Mouse (Mus musculus): ENCODE results near the gene Gm49388. TPM values are rescaled to one million over a fixed set of nuclear protein-coding genes. Genes with fewer than 3 reads are reported as not detected.
A peak's percentile ranks its signal among the peaks of the same experiment; 100 is the strongest.

The Gm49388 gene
- polyA plus RNA-seq, 1 experiment, result 1.4 TPM

GRCm38 (mm10) chr7:127797076-127797845, 11.9 kb downstream of the Gm49388 start:
- no peak overlapping the region for H3K4me3 ChIP-seq
- no peak for TF ChIP-seq SRF (IDR thresholded peaks at IDR 0.05; ENCODE audit: control insufficient read depth, insufficient read length, low read depth)
- TF ChIP-seq POLR2A (IDR thresholded peaks at IDR 0.05; ENCODE audit: insufficient read length, low read depth), result no peak
- no peaks in the 10 kb centered on the region for H3K79me2 ChIP-seq (ENCODE audit: control insufficient read depth, insufficient read depth)
- no peak overlapping the region for H3ac ChIP-seq (ENCODE audit: control insufficient read depth, insufficient read length)
- no peak overlapping the region for H3K4me2 ChIP-seq (ENCODE audit: low read depth)
- H3K36me3 ChIP-seq (ENCODE audit: control insufficient read depth, insufficient read depth), result peaks cover 29% of the 10 kb centered on the region
- H3K27me3 ChIP-seq (ENCODE audit: control insufficient read depth, insufficient read depth, insufficient read length), result no peaks in the 10 kb centered on the region

GRCm38 (mm10) chr7:127798591-127798990, 13.2 kb downstream of the Gm49388 start:
- no peaks in the 10 kb centered on the region for H3K79me2 ChIP-seq (ENCODE audit: control insufficient read depth, insufficient read depth)
- peaks cover 16% of the 10 kb centered on the region for H3K36me3 ChIP-seq (ENCODE audit: control insufficient read depth, insufficient read depth)
- TF ChIP-seq CEBPB (IDR thresholded peaks at IDR 0.05; ENCODE audit: insufficient read depth, poor library complexity, severe bottlenecking), result no peak

GRCm38 (mm10) chr7:127799211-127799610, 13.8 kb downstream of the Gm49388 start:
- Histone ChIP-seq H3K79me2 (ENCODE audit: control insufficient read depth, insufficient read depth) (no peaks in the 10 kb centered on the region), H3K36me3 (ENCODE audit: control insufficient read depth, insufficient read depth) (peaks cover 16% of the 10 kb centered on the region), H3K27me3 (ENCODE audit: control insufficient read depth, insufficient read depth, insufficient read length) (no peaks in the 10 kb centered on the region), H3K4me2 (ENCODE audit: low read depth) (no peak overlapping the region), H3ac (ENCODE audit: control insufficient read depth, insufficient read length) (no peak overlapping the region), H3K4me3 (no peak overlapping the region)
- TF ChIP-seq MYOG (IDR thresholded peaks at IDR 0.05; ENCODE audit: control insufficient read depth in 1 of 3, insufficient read depth in 1 of 3, insufficient read length in 2 of 3, low read depth in 2 of 3) (no peak), REST (IDR thresholded peaks at IDR 0.05; ENCODE audit: insufficient read depth, insufficient read length) (no peak), TCF3 (IDR thresholded peaks at IDR 0.05; ENCODE audit: insufficient read length, low read depth) (no peak), MYOD1 (IDR thresholded peaks at IDR 0.05; ENCODE audit: control insufficient read depth in 1 of 3, insufficient read length in 2 of 3, low read depth in 2 of 3) (no peak), TCF12 (IDR thresholded peaks at IDR 0.05; ENCODE audit: insufficient read depth, poor library complexity, severe bottlenecking) (no peak), USF1 (IDR thresholded peaks at IDR 0.05; ENCODE audit: low read depth) (no peak), POLR2AphosphoS2 (IDR thresholded peaks at IDR 0.05; ENCODE audit: insufficient read length, low read depth) (no peak), POLR2A (IDR thresholded peaks at IDR 0.05; ENCODE audit: insufficient read length, low read depth) (no peak), E2F4 (IDR thresholded peaks at IDR 0.05; ENCODE audit: insufficient read depth) (no peak), CEBPB (IDR thresholded peaks at IDR 0.05; ENCODE audit: insufficient read depth, poor library complexity, severe bottlenecking) (no peak), MAX (IDR thresholded peaks at IDR 0.05; ENCODE audit: low read depth) (no peak), SRF (IDR thresholded peaks at IDR 0.05; ENCODE audit: control insufficient read depth, insufficient read length, low read depth) (no peak)

More at GRCm38 (mm10) chr7:127798591-127798990, 13.2 kb downstream of the Gm49388 start:
- no peaks in the 10 kb centered on the region for H3K27me3 ChIP-seq (ENCODE audit: control insufficient read depth, insufficient read depth, insufficient read length)
- H3K4me3 ChIP-seq, result no peak overlapping the region
- H3K4me2 ChIP-seq (ENCODE audit: low read depth), result no peak overlapping the region
- H3ac ChIP-seq (ENCODE audit: control insufficient read depth, insufficient read length), result no peak overlapping the region

- H3K79me2 ChIP-seq (ENCODE audit: control insufficient read depth, insufficient read depth), result no peaks in the 10 kb centered on the region
- no peak overlapping the region for H3K4me3 ChIP-seq
- no peak overlapping the region for H3ac ChIP-seq (ENCODE audit: control insufficient read depth, insufficient read length)
- H3K4me2 ChIP-seq (ENCODE audit: low read depth), result no peak overlapping the region
- TF ChIP-seq REST (IDR thresholded peaks at IDR 0.05; ENCODE audit: insufficient read depth, insufficient read length) (no peak), SRF (IDR thresholded peaks at IDR 0.05; ENCODE audit: control insufficient read depth, insufficient read length, low read depth) (no peak), TCF3 (IDR thresholded peaks at IDR 0.05; ENCODE audit: insufficient read length, low read depth) (no peak), E2F4 (IDR thresholded peaks at IDR 0.05; ENCODE audit: insufficient read depth) (no peak)
- peaks cover 14% of the 10 kb centered on the region for H3K36me3 ChIP-seq (ENCODE audit: control insufficient read depth, insufficient read depth)
- H3K27me3 ChIP-seq (ENCODE audit: control insufficient read depth, insufficient read depth, insufficient read length), result no peaks in the 10 kb centered on the region
Observed at GRCm38 (mm10) chr7:127799738-127800137, 14.3 kb downstream of the Gm49388 start.

DNA sequence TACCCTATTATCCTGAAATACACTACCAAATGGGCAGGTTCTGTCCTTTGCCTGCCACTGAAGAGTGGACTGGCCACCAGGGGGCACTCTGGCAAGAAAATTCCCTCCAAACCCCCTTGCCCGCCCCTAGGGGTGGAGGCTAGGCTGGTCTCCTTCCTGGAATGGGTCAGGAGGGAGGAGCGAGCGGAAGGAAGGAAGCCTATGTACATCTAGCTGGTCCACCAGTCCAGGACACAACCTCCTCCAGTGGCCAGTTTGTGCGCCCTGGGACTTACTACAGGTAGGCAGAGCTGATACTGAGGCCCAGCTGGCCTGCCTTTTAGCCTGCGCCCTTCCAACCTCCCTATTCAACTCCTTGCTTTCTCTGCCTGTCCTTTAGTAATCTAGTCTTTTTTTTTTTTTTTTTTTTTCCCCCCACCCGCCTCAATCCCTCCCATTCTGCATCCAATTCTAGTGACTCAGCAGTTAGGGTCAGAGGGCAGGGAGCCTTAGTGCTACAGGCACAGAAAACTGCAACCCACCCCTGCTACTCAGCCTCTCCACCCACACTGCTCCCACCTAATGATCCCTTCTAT, 15.1 kb downstream of the Gm49388 start, which contains the start of gene Hsd3b7:
Hsd3b7 (plus strand) TSS at position 170 of the 575 bp plus-strand sequence.
- TF ChIP-seq POLR2AphosphoS2 (IDR thresholded peaks at IDR 0.05; ENCODE audit: insufficient read length, low read depth) (peak; percentile 95), USF1 (IDR thresholded peaks at IDR 0.05; ENCODE audit: low read depth) (no peak), POLR2A (IDR thresholded peaks at IDR 0.05; ENCODE audit: insufficient read length, low read depth) (peak; percentile 70)
- Histone ChIP-seq H3K36me3 (ENCODE audit: control insufficient read depth, insufficient read depth) (peaks cover 10% of the 10 kb centered on the region), H3K27me3 (ENCODE audit: control insufficient read depth, insufficient read depth, insufficient read length) (no peaks in the 10 kb centered on the region), H3ac (ENCODE audit: control insufficient read depth, insufficient read length) (no peak within 1 kb of the TSS), H3K4me3 (no peak within 1 kb of the TSS), H3K4me2 (ENCODE audit: low read depth) (peak within 1 kb of the TSS; percentile 74), H3K79me2 (ENCODE audit: control insufficient read depth, insufficient read depth) (no peaks in the 10 kb centered on the region)

Measured in myocyte (in vitro differentiated cells).